Mouse (Mus musculus): ENCODE measurements at regions not wholly inside any gene's neighbourhood (a gene's known extent, or its start where the extent isn't known, plus 50 kb on each side); places are given as distances from the start of the nearest gene placed in this dataset.
"Not testable (repeated sequence)": the region's sequence is repeated elsewhere in the genome, so short reads cannot be mapped to it uniquely, and the experiment has no call there.

GRCm38 (mm10) chr1:113550172-113550571, 1685.5 kb upstream of the Dsel start:
- peak in 1 of 2 experiments; percentile 11 for DNase-seq (ENCODE audit: low spot score in 2 of 2)

- DNase-seq (ENCODE audit: low spot score in 2 of 2): no peak
Observed at GRCm38 (mm10) chr1:113539981-113540380, 1675.3 kb upstream of the Dsel start.

- no peak for DNase-seq (ENCODE audit: low spot score in 2 of 2)
Observed at GRCm38 (mm10) chr1:113530553-113530952, 1665.8 kb upstream of the Dsel start.

- DNase-seq (ENCODE audit: low spot score in 2 of 2): no peak
Observed at GRCm38 (mm10) chr1:113495987-113496386, 1631.3 kb upstream of the Dsel start.

GRCm38 (mm10) chr1:113490243-113491003, 1625.7 kb upstream of the Dsel start:
- DNase-seq (ENCODE audit: low spot score in 2 of 2): no peak

- DNase-seq (ENCODE audit: low spot score in 2 of 2): no peak
Observed at GRCm38 (mm10) chr1:113456538-113457273, 1592.0 kb upstream of the Dsel start.

GRCm38 (mm10) chr1:113433701-113434100, 1569.0 kb upstream of the Dsel start:
- peak; percentile 31 to 88 for DNase-seq (ENCODE audit: low spot score in 2 of 2)

GRCm38 (mm10) chr1:113431266-113431665, 1566.5 kb upstream of the Dsel start:
- peak; percentile 32 to 78 for DNase-seq (ENCODE audit: low spot score in 2 of 2)

- DNase-seq (ENCODE audit: low spot score in 2 of 2): no peak
Observed at GRCm38 (mm10) chr1:113412858-113413257, 1548.1 kb upstream of the Dsel start.

GRCm38 (mm10) chr1:113395267-113395824, 1530.6 kb upstream of the Dsel start:
- peak in 1 of 2 experiments; percentile 66 for DNase-seq (ENCODE audit: low spot score in 2 of 2)

- not testable (repeated sequence) for DNase-seq (ENCODE audit: low spot score in 2 of 2)
Observed at GRCm38 (mm10) chr1:113394326-113394725, 1529.6 kb upstream of the Dsel start.

GRCm38 (mm10) chr1:113392962-113393361, 1528.2 kb upstream of the Dsel start:
- DNase-seq (ENCODE audit: low spot score in 2 of 2): no peak

GRCm38 (mm10) chr1:113389920-113390319, 1525.2 kb upstream of the Dsel start:
- no peak for DNase-seq (ENCODE audit: low spot score in 2 of 2)

- no peak for DNase-seq (ENCODE audit: low spot score in 2 of 2)
Observed at GRCm38 (mm10) chr1:113384888-113385430, 1520.2 kb upstream of the Dsel start.

- DNase-seq (ENCODE audit: low spot score in 2 of 2): no peak
Observed at GRCm38 (mm10) chr1:113383717-113384116, 1519.0 kb upstream of the Dsel start.

GRCm38 (mm10) chr1:113372679-113373078, 1508.0 kb upstream of the Dsel start:
- no peak for DNase-seq (ENCODE audit: low spot score in 2 of 2)

GRCm38 (mm10) chr1:113358242-113358641, 1493.5 kb upstream of the Dsel start:
- no peak for DNase-seq (ENCODE audit: low spot score in 2 of 2)

- DNase-seq (ENCODE audit: low spot score in 2 of 2): no peak
Observed at GRCm38 (mm10) chr1:113308037-113308436, 1443.3 kb upstream of the Dsel start.

GRCm38 (mm10) chr1:113297807-113298206, 1433.1 kb upstream of the Dsel start:
- DNase-seq (ENCODE audit: low spot score in 2 of 2): peak; percentile 4 to 20

GRCm38 (mm10) chr1:113288242-113288641, 1423.5 kb upstream of the Dsel start:
- DNase-seq (ENCODE audit: low spot score in 2 of 2): no peak

- DNase-seq (ENCODE audit: low spot score in 2 of 2): no peak
Observed at GRCm38 (mm10) chr1:113284122-113284521, 1419.4 kb upstream of the Dsel start.

- no peak for DNase-seq (ENCODE audit: low spot score in 2 of 2)
Observed at GRCm38 (mm10) chr1:113259421-113259820, 1394.7 kb upstream of the Dsel start.

Measured in layer of hippocampus, postnatal 14 days (tissue).